Mouse (Mus musculus) left cerebral cortex, postnatal 4 days (tissue): ENCODE measurements around the gene Hk1. TPM values are rescaled to one million over a fixed set of nuclear protein-coding genes. Genes with fewer than 3 reads are reported as not detected.
"Not testable (repeated sequence)": the region's sequence is repeated elsewhere in the genome, so short reads cannot be mapped to it uniquely, and the experiment has no call there.

Experiments
- DNase-seq: peaks from one replicate; pipeline ENCODE4 v3.0.0-alpha.2; 2022
- intact Hi-C: fragments of 180-260 bp; cut with DNase I; formaldehyde crosslinking; loops from one replicate; pipeline ENCODE4 v1.15.1; 2025
- total RNA-seq, 2 experiments: library from RNA; stranded (reverse); gene quantifications; 2 replicates each; pipeline ENCODE4 v1.2.3; 2021

Hk1 gene
- total RNA-seq, 2 experiments from 2014 or later, result 239 to 253 TPM

DNA sequence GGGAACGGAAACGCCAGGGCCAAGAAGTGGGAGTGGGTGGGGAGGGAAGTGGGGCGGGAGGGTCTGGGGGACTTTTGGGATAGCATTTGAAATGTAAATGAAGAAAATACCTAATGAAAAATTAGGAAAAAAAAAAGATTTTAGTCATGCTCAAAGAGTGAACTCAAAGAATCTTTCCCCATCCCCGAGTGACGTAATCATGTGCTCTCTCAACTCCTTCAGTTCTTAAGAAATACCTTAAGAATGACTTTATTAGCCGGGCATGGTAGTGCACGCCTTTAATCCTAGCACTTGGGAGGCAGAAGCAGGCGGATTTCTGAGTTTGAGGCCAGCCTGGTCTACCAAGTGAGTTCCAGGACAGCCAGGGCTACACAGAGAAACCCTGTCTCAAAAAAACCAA, 56.9 kb downstream of the Hk1 start:
- DNase-seq, intact Hi-C loops: not testable (repeated sequence)

GRCm38 (mm10) chr10:62321457-62321856, 58.3 kb downstream of the Hk1 start:
- no peak for DNase-seq
- intact Hi-C loops, result no loop called here

GRCm38 (mm10) chr10:62320402-62320978, 59.2 kb downstream of the Hk1 start:
- intact Hi-C loops, result no loop called here
- DNase-seq, result peak; percentile 94

- no peak for DNase-seq
- intact Hi-C loops, result no loop called here
Measured at GRCm38 (mm10) chr10:62319154-62319553, 60.6 kb downstream of the Hk1 start.

DNA sequence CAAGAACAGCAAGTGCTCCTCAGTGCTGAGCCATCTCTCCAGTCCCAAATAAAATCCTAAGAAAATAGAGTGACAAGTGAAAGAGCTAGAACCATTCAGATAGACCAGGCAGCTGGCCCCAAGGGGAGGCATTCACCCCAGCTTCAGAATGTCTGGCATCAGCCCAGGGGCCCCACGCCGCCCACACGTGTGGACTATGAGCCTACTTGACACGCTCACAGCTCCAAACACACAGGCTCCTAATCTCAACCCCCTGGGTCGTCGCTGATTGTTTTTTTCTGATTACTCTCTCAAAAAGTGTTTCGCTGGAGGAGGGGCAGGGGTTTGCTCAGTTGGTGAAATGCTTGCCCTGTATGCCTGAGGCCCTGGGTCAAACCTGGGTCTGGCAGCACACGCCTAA, 63.2 kb downstream of the Hk1 start:
- intact Hi-C loops, result no loop called here
- no peak for DNase-seq

- DNase-seq, result no peak
- intact Hi-C loops, result no loop called here
Measured at GRCm38 (mm10) chr10:62313885-62314424, 65.8 kb downstream of the Hk1 start.

DNA sequence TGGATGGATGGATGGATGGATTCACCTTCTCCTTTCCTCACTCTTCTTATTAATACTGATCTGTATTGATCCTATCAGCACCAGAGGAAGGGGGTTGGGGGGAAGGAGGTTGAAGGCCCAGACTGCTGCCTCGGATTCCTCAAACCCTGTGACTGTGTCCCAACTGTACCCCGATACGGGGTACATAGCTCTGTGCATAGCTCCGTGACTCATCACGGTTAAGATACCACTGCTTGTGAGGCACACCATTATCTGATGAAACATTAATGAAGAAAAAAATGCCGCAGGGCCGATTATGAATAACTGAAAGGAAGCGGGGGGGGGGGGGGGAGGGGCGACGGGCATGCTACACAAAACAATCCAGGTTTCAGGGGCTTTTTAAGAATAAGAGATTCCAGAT, 66.6 kb downstream of the Hk1 start:
- intact Hi-C loops, result no loop called here
- DNase-seq, result no peak

- no peak for DNase-seq
- intact Hi-C loops, result no loop called here
Measured at GRCm38 (mm10) chr10:62311464-62311863, 68.2 kb downstream of the Hk1 start.

DNA sequence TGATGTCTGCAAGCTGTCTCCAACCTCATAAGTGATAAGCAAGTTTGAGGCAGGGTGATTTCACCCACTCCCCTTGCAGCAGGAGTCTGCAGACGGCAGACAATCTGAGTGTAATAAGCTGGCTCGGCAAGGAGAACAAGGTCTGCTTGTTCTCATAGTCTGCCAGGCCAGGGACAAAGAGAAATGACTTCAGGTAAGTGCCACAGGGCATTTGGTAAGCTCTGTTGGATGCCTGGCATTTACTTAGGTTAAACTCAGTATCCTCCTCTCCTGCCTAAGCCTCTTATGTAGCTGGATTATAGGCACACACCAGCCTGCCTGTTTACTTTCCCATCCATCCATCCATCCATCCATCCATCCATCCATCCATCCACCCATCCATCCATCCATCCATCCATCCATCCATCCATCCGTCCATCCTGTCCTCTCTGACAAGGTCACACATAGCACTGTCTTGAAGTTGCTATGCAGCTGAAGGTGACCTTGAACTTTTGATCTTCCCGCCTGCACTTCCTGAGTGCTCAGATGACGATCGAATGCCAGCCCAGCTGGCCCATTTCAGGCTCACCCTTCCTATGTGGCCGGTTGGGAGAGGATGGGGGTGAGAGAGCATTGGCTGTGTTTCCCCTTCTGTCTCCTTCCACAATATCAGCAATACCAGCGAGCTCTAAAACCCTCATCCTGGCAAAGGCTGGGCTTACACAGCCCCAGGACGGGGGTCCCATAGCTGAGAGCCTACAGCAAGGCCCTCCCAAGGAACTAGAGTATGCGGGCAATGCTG, 69.3 kb downstream of the Hk1 start:
- intact Hi-C loops, result no loop called here
- no peak for DNase-seq

- DNase-seq, result no peak
- intact Hi-C loops, result no loop called here
Measured at GRCm38 (mm10) chr10:62309593-62309992, 70.1 kb downstream of the Hk1 start.

DNA sequence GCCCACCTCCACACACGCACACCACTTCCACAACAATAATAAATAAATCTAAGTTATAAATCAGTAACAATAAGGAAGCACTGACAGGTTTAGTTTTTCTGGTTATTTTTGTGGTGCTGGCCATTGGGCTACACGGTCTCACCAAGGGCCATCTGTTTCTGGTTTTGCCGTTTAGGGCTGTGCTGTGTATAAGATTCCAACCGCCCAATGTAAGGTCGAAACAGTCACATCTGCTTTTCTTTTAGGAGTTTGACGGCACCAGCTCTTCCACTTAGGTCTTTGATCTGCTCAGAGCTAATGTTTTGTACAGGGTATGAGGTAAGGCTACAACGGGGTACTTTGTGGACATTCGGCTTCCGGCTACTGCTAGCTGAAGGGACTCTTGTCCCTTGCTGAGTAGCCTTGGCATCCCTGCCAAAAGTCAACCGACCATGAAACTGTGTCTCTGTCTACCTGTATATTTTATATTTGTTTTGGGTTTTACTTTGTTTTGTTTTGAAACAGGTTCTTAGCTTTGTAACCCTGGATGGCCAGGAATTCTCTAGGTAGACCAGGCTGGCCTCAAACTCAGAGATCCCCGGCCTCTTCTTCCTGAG, 70.7 kb downstream of the Hk1 start:
- no peak for DNase-seq
- intact Hi-C loops, result no loop called here

GRCm38 (mm10) chr10:62306483-62306882, 73.2 kb downstream of the Hk1 start:
- DNase-seq, result no peak
- intact Hi-C loops, result no loop called here

- intact Hi-C loops, result no loop called here
- DNase-seq, result no peak
Measured at GRCm38 (mm10) chr10:62305090-62305489, 74.6 kb downstream of the Hk1 start.

GRCm38 (mm10) chr10:62300006-62300827, 79.5 kb downstream of the Hk1 start:
- intact Hi-C loops, result no loop called here
- DNase-seq, result peak; percentile 18

GRCm38 (mm10) chr10:62296086-62296872, 83.4 kb downstream of the Hk1 start:
- peak; percentile 27 for DNase-seq
- intact Hi-C loops, result no loop called here

GRCm38 (mm10) chr10:62294112-62294511, 85.6 kb downstream of the Hk1 start:
- DNase-seq, result peak; percentile 26
- intact Hi-C loops, result no loop called here

DNA sequence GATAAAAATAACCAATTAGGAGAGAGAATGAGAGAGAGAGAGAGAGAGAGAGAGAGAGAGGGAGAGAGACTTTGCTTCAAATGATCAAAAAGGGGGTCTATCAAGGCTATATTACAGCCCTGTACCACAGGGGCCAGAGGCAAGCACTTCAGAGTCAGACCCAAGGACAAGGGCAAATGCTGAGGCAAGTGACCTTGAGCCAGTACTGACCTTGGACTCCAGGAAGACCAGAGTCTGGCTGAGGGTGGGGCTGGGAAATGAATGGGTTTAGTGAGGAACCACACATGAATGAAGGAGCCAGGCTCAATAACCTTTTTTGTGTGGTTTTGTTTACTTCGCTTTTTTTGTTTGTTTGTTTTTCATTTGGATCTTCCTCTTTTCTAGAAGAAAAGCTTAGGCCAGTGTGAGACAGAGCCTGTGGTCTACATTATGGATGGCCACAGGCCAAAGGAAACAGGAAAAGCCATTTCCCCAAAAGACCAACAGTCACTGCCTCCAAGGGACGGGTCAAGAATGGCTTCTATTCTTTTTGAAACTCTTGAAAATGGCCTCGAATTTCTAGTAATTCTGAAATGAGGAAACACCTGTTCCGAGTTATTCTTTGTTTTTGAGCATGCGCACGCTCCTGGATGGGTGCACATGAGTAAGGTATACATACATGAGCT, 92.1 kb downstream of the Hk1 start:
- intact Hi-C loops, result no loop called here
- DNase-seq, result no peak

- intact Hi-C loops, result no loop called here
- DNase-seq, result no peak
Measured at GRCm38 (mm10) chr10:62283206-62283792, 96.4 kb downstream of the Hk1 start.

DNA sequence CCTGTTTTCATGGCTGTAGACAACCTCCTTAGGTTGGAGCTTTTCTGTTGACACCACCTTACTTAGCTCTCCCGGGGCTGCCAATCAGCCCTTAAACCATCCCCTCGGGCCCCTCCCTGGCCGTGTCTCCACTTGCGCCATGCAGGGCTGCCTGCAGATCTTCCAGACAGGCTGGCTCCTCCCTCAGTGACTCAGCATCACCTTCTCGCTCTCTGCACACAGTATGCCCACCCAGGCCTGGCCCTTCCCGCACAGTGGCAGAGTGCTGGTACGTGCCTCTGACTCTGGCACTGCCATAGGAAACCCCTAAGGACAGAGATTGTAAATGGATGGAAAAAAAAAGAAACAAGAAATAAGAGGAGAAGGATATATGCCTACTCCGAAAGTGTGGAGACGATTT, 96.9 kb downstream of the Hk1 start:
- intact Hi-C loops, result no loop called here
- DNase-seq, result no peak
